Mouse (Mus musculus): ENCODE measurements around the gene Trim21.

DNA sequence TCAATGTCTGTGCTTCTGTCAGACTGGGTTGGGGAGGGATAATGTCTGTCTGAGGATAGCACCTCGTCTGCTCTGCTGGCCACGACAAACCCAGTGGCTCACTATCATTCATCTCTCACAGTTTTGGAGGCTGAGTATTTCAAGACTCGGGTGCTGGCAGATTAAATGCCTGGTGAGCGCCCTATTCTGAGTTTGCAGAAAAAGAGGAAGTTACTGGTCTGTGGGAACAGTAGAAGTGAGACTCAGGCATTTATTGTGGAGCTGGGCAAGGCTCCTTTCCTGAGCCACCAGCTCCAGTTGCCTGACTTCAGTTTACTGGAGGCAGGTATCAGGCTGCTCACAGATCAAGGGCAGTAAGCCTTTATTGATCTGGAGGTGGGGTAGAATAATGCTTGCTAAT lies 51.1 kb downstream of the Trim21 start:
- TF ChIP-seq POLR2A (IDR thresholded peaks at IDR 0.05; ENCODE audit: borderline replicate concordance, control insufficient read depth, low read depth, low read length), result no peak
- TF ChIP-seq CTCF (IDR thresholded peaks at IDR 0.05; ENCODE audit: control insufficient read depth, insufficient read depth, low read length), result no peak

Measured in bone marrow, adult 2 months (tissue).